Mouse (Mus musculus): ENCODE measurements at regions not wholly inside any gene's neighbourhood (a gene's known extent, or its start where the extent isn't known, plus 50 kb on each side); places are given as distances from the start of the nearest gene placed in this dataset.

- Histone ChIP-seq H3K4me2 (replicated peaks; ENCODE audit: low read depth, low read length) (no peak overlapping the region), H3K9me3 (ENCODE audit: low read length) (no peaks in the 10 kb centered on the region), H3K4me1 (ENCODE audit: insufficient read depth, low read length) (no peaks in the 10 kb centered on the region), H3K36me3 (ENCODE audit: insufficient read depth, low read length) (no peaks in the 10 kb centered on the region), H3K4me3 (ENCODE audit: low read length) (no peak overlapping the region), H3K9ac (replicated peaks; ENCODE audit: low read length) (no peak overlapping the region), H3K27ac (ENCODE audit: low read length) (no peak overlapping the region), H3K27me3 (ENCODE audit: insufficient read depth, low read length) (no peaks in the 10 kb centered on the region)
- WGBS: 58% methylated on average over 4 of the region's 4 CpGs
- ATAC-seq (ENCODE audit: low FRiP score, low TSS enrichment): no peak
These were observed 82.2 kb downstream of the Tnfsf11 start for GRCm38 (mm10) chr14:78225677-78226076.

GRCm38 (mm10) chr14:78216229-78216963 lies 91.4 kb downstream of the Tnfsf11 start:
- Histone ChIP-seq H3K4me3 (ENCODE audit: low read length) (no peak overlapping the region), H3K9me3 (ENCODE audit: low read length) (no peaks in the 10 kb centered on the region), H3K4me2 (replicated peaks; ENCODE audit: low read depth, low read length) (no peak overlapping the region), H3K9ac (replicated peaks; ENCODE audit: low read length) (no peak overlapping the region), H3K36me3 (ENCODE audit: insufficient read depth, low read length) (no peaks in the 10 kb centered on the region), H3K27ac (ENCODE audit: low read length) (no peak overlapping the region), H3K27me3 (ENCODE audit: insufficient read depth, low read length) (no peaks in the 10 kb centered on the region), H3K4me1 (ENCODE audit: insufficient read depth, low read length) (peaks cover 7% of the 10 kb centered on the region)
- ATAC-seq (ENCODE audit: low FRiP score, low TSS enrichment): peak; percentile 86
- WGBS: 31% methylated on average over 15 of the region's 15 CpGs

GRCm38 (mm10) chr14:78215491-78215890 lies 92.4 kb downstream of the Tnfsf11 start:
- H3K36me3 ChIP-seq (ENCODE audit: insufficient read depth, low read length): no peaks in the 10 kb centered on the region
- no peak for ATAC-seq (ENCODE audit: low FRiP score, low TSS enrichment)
- 70% methylated on average over 4 of the region's 4 CpGs for WGBS

GRCm38 (mm10) chr14:78204566-78204863 lies 103.3 kb downstream of the Tnfsf11 start:
- ATAC-seq (ENCODE audit: low FRiP score, low TSS enrichment): no peak
- no peak overlapping the region for H3K4me2 ChIP-seq (replicated peaks; ENCODE audit: low read depth, low read length)
- H3K27me3 ChIP-seq (ENCODE audit: insufficient read depth, low read length): no peaks in the 10 kb centered on the region
- H3K36me3 ChIP-seq (ENCODE audit: insufficient read depth, low read length): no peaks in the 10 kb centered on the region
- H3K9me3 ChIP-seq (ENCODE audit: low read length): no peaks in the 10 kb centered on the region
- H3K27ac ChIP-seq (ENCODE audit: low read length): no peak overlapping the region
- H3K4me1 ChIP-seq (ENCODE audit: insufficient read depth, low read length): no peaks in the 10 kb centered on the region
- H3K9ac ChIP-seq (replicated peaks; ENCODE audit: low read length): no peak overlapping the region
- 99% methylated on average over 4 of the region's 4 CpGs for WGBS
- no peak overlapping the region for H3K4me3 ChIP-seq (ENCODE audit: low read length)

More at GRCm38 (mm10) chr14:78215491-78215890, 92.4 kb downstream of the Tnfsf11 start:
- no peak overlapping the region for H3K4me3 ChIP-seq (ENCODE audit: low read length)
- H3K4me2 ChIP-seq (replicated peaks; ENCODE audit: low read depth, low read length): no peak overlapping the region
- H3K9ac ChIP-seq (replicated peaks; ENCODE audit: low read length): no peak overlapping the region
- H3K4me1 ChIP-seq (ENCODE audit: insufficient read depth, low read length): peaks cover 7% of the 10 kb centered on the region
- no peak overlapping the region for H3K27ac ChIP-seq (ENCODE audit: low read length)
- H3K9me3 ChIP-seq (ENCODE audit: low read length): no peaks in the 10 kb centered on the region
- no peaks in the 10 kb centered on the region for H3K27me3 ChIP-seq (ENCODE audit: insufficient read depth, low read length)

- no peak overlapping the region for H3K27ac ChIP-seq (ENCODE audit: low read length)
- no peak for ATAC-seq (ENCODE audit: low FRiP score, low TSS enrichment)
These were observed 103.9 kb downstream of the Tnfsf11 start for GRCm38 (mm10) chr14:78203726-78204565.

GRCm38 (mm10) chr14:78202781-78203180 lies 105.1 kb downstream of the Tnfsf11 start:
- H3K27ac ChIP-seq (ENCODE audit: low read length): no peak overlapping the region
- ATAC-seq (ENCODE audit: low FRiP score, low TSS enrichment): no peak
- no peak overlapping the region for H3K4me3 ChIP-seq (ENCODE audit: low read length)
- no peak overlapping the region for H3K4me2 ChIP-seq (replicated peaks; ENCODE audit: low read depth, low read length)
- H3K27me3 ChIP-seq (ENCODE audit: insufficient read depth, low read length): no peaks in the 10 kb centered on the region
- H3K36me3 ChIP-seq (ENCODE audit: insufficient read depth, low read length): no peaks in the 10 kb centered on the region
- no peaks in the 10 kb centered on the region for H3K4me1 ChIP-seq (ENCODE audit: insufficient read depth, low read length)
- H3K9me3 ChIP-seq (ENCODE audit: low read length): no peaks in the 10 kb centered on the region
- WGBS: 89% methylated on average over 1 of the region's 1 CpGs
- H3K9ac ChIP-seq (replicated peaks; ENCODE audit: low read length): no peak overlapping the region

More at GRCm38 (mm10) chr14:78203726-78204565, 103.9 kb downstream of the Tnfsf11 start:
- Histone ChIP-seq H3K4me2 (replicated peaks; ENCODE audit: low read depth, low read length) (no peak overlapping the region), H3K4me1 (ENCODE audit: insufficient read depth, low read length) (no peaks in the 10 kb centered on the region), H3K27me3 (ENCODE audit: insufficient read depth, low read length) (no peaks in the 10 kb centered on the region), H3K4me3 (ENCODE audit: low read length) (no peak overlapping the region), H3K9me3 (ENCODE audit: low read length) (no peaks in the 10 kb centered on the region), H3K36me3 (ENCODE audit: insufficient read depth, low read length) (no peaks in the 10 kb centered on the region), H3K9ac (replicated peaks; ENCODE audit: low read length) (no peak overlapping the region)
- WGBS: 78% methylated on average over 15 of the region's 15 CpGs

- no peak for ATAC-seq (ENCODE audit: low FRiP score, low TSS enrichment)
These were observed 108.7 kb upstream of the Fam216b start for GRCm38 (mm10) chr14:78197483-78197882.

GRCm38 (mm10) chr14:78179576-78179975 lies 90.8 kb upstream of the Fam216b start:
- H3K4me2 ChIP-seq (replicated peaks; ENCODE audit: low read depth, low read length): no peak overlapping the region
- H3K4me3 ChIP-seq (ENCODE audit: low read length): no peak overlapping the region
- no peak overlapping the region for H3K27ac ChIP-seq (ENCODE audit: low read length)
- H3K27me3 ChIP-seq (ENCODE audit: insufficient read depth, low read length): no peaks in the 10 kb centered on the region
- H3K9me3 ChIP-seq (ENCODE audit: low read length): no peaks in the 10 kb centered on the region
- H3K36me3 ChIP-seq (ENCODE audit: insufficient read depth, low read length): no peaks in the 10 kb centered on the region
- 55% methylated on average over 6 of the region's 6 CpGs for WGBS
- ATAC-seq (ENCODE audit: low FRiP score, low TSS enrichment): no peak
- no peak overlapping the region for H3K9ac ChIP-seq (replicated peaks; ENCODE audit: low read length)
- H3K4me1 ChIP-seq (ENCODE audit: insufficient read depth, low read length): 0 out of 2 replicates have a peak, but pooled peaks cover 2% of the 10 kb centered on the region

More at GRCm38 (mm10) chr14:78197483-78197882, 108.7 kb upstream of the Fam216b start:
- Histone ChIP-seq H3K4me2 (replicated peaks; ENCODE audit: low read depth, low read length) (no peak overlapping the region), H3K27me3 (ENCODE audit: insufficient read depth, low read length) (no peaks in the 10 kb centered on the region), H3K4me3 (ENCODE audit: low read length) (no peak overlapping the region), H3K9me3 (ENCODE audit: low read length) (no peaks in the 10 kb centered on the region), H3K27ac (ENCODE audit: low read length) (no peak overlapping the region), H3K4me1 (ENCODE audit: insufficient read depth, low read length) (no peaks in the 10 kb centered on the region), H3K9ac (replicated peaks; ENCODE audit: low read length) (no peak overlapping the region), H3K36me3 (ENCODE audit: insufficient read depth, low read length) (no peaks in the 10 kb centered on the region)
- WGBS: 74% methylated on average over 2 of the region's 2 CpGs

- no peak overlapping the region for H3K4me2 ChIP-seq (replicated peaks; ENCODE audit: low read depth, low read length)
- H3K36me3 ChIP-seq (ENCODE audit: insufficient read depth, low read length): no peaks in the 10 kb centered on the region
- no peaks in the 10 kb centered on the region for H3K4me1 ChIP-seq (ENCODE audit: insufficient read depth, low read length)
- H3K4me3 ChIP-seq (ENCODE audit: low read length): no peak overlapping the region
- ATAC-seq (ENCODE audit: low FRiP score, low TSS enrichment): no peak
- no peak overlapping the region for H3K27ac ChIP-seq (ENCODE audit: low read length)
- no peaks in the 10 kb centered on the region for H3K27me3 ChIP-seq (ENCODE audit: insufficient read depth, low read length)
- 96% methylated on average over 2 of the region's 2 CpGs for WGBS
- H3K9ac ChIP-seq (replicated peaks; ENCODE audit: low read length): no peak overlapping the region
- H3K9me3 ChIP-seq (ENCODE audit: low read length): 0 out of 2 replicates have a peak, but pooled peaks cover 3% of the 10 kb centered on the region
These were observed 84.6 kb upstream of the Fam216b start for GRCm38 (mm10) chr14:78173451-78173850.

GRCm38 (mm10) chr14:78172956-78173355 lies 84.1 kb upstream of the Fam216b start:
- no peak overlapping the region for H3K4me3 ChIP-seq (ENCODE audit: low read length)
- ATAC-seq (ENCODE audit: low FRiP score, low TSS enrichment): no peak
- H3K9me3 ChIP-seq (ENCODE audit: low read length): 0 out of 2 replicates have a peak, but pooled peaks cover 3% of the 10 kb centered on the region
- WGBS: 65% methylated on average over 1 of the region's 1 CpGs
- no peak overlapping the region for H3K4me2 ChIP-seq (replicated peaks; ENCODE audit: low read depth, low read length)
- H3K27me3 ChIP-seq (ENCODE audit: insufficient read depth, low read length): no peaks in the 10 kb centered on the region
- no peak overlapping the region for H3K27ac ChIP-seq (ENCODE audit: low read length)
- H3K9ac ChIP-seq (replicated peaks; ENCODE audit: low read length): no peak overlapping the region
- H3K4me1 ChIP-seq (ENCODE audit: insufficient read depth, low read length): no peaks in the 10 kb centered on the region
- H3K36me3 ChIP-seq (ENCODE audit: insufficient read depth, low read length): no peaks in the 10 kb centered on the region

Measured in kidney, embryonic 16.5 days (tissue).